Mouse (Mus musculus) midbrain, embryonic 10.5 days (tissue): ENCODE data around the gene Nqo1. TPM values are rescaled to one million over a fixed set of nuclear protein-coding genes. Genes with fewer than 3 reads are reported as not detected.

Source experiments
- DNase-seq: peaks from one replicate; pipeline ENCODE4 v3.0.0-alpha.2; 2017; ENCODE audit warnings: low spot score
- H3K27ac ChIP-seq: fragments of 300-500 bp; sonication (generic); replicated peaks from 2 replicates; pipeline ENCODE4 v1.5.1; 2016; ENCODE audit warnings: mild to moderate bottlenecking
- H3K27me3 ChIP-seq: fragments of 300-500 bp; sonication (generic); 2 replicates; pipeline ENCODE4 v1.6.1; 2016; ENCODE audit warnings: low read depth, mild to moderate bottlenecking; ENCODE audit not compliant: poor library complexity, severe bottlenecking
- H3K36me3 ChIP-seq: fragments of 300-500 bp; sonication (generic); 2 replicates; pipeline ENCODE4 v1.6.1; 2016; ENCODE audit warnings: mild to moderate bottlenecking, moderate library complexity
- H3K4me1 ChIP-seq: fragments of 300-500 bp; sonication (generic); 2 replicates; pipeline ENCODE4 v1.6.1; 2016
- H3K4me3 ChIP-seq: fragments of 300-500 bp; sonication (generic); 2 replicates; pipeline ENCODE4 v1.5.1; 2016; ENCODE audit warnings: mild to moderate bottlenecking, moderate library complexity
- H3K9me3 ChIP-seq: fragments of 300-500 bp; sonication (generic); replicated peaks from 2 replicates; pipeline ENCODE4 v1.6.1; 2016; ENCODE audit warnings: mild to moderate bottlenecking
- WGBS: fragments of 180-500 bp; shearing (Covaris S2); methylation state at CpG from one replicate; pipeline ENCODE4 v1.1.7; 2016; 5-methylcytosine and 5-hydroxymethylcytosine counted together
- polyA plus RNA-seq: library from polyadenylated mRNA; unstranded; fragments of >200 nt; fragmentation: Nextera tagmentation; extraction: Ambion mirVana; gene quantifications from 2 replicates; pipeline ENCODE4 v1.2.1, GENCODE M21; 2016

Nqo1 gene
- polyA plus RNA-seq, 1 experiment from 2014 or later, result 7.3 TPM

DNA sequence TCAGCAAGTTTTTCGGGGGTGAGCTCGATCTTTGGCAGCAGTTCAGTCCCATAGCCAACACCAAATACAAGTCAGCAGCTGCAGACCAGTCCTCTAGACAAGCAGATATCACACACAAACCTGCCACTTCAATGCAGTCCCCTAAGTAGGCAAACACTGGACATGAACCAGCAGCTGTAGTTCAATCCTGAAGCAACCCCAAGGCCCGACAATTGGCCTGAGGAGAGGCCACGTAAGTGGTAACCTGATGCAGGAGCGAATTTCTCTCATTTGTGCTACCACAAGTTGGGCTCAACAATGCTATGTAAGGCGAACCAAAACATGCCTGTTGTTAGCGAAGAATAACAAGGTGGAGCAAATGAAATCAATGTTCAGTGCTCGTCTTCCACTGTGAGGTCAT lies 22.3 kb downstream of the Nqo1 start:
- 89% methylated on average over 8 of the region's 8 CpGs for WGBS
- no peak overlapping the region for H3K27ac ChIP-seq
- no peak for DNase-seq
- H3K9me3 ChIP-seq, result no peaks in the 10 kb centered on the region
- H3K4me1 ChIP-seq, result no peaks in the 10 kb centered on the region
- no peak overlapping the region for H3K4me3 ChIP-seq
- peaks cover 28% of the 10 kb centered on the region for H3K36me3 ChIP-seq
- H3K27me3 ChIP-seq, result no peaks in the 10 kb centered on the region

DNA sequence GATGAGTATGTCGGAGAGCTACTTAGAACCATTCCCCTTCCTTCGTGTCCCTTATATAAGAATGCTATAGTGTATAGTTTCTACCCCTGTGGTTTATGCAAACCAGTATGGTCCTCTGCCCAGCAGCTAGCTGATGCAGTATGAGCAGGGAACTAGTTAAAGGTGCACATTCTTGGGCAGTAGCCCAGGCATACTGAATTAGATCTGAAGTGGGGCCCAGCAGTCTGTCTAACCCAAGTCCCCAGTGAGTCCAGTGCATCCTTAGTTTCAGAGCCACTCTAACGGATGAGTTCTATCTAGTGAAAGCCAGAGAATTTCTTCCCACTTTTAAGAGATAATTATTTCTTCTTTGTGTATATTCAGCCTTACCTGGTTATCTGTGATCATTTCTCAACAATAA lies 25.7 kb downstream of the Nqo1 start:
- Histone ChIP-seq H3K9me3 (no peaks in the 10 kb centered on the region), H3K4me1 (no peaks in the 10 kb centered on the region), H3K4me3 (no peak overlapping the region), H3K27me3 (no peaks in the 10 kb centered on the region), H3K27ac (no peak overlapping the region), H3K36me3 (peaks cover 32% of the 10 kb centered on the region)
- WGBS, result 95% methylated on average over 3 of the region's 3 CpGs
- no peak for DNase-seq

DNA sequence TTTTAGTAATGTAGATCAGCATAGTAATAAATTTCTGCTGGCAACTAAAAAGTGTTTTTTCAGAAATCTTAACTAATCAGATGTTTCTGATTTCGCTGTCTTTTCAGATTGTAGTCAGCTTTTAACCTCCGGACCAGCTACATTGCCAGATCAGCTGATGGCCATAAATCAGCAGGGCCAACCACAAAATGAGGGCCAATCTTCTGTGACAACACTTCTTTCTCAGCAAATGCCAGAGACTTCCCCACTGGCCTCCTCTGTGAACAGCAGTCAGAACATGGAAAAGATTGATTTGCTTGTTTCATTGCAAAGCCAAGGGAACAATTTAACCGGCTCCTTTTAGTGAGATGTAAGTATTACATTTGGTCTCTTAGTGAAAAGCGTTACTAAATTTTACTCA lies 32.7 kb downstream of the Nqo1 start:
- H3K27me3 ChIP-seq, result no peaks in the 10 kb centered on the region
- H3K4me3 ChIP-seq, result no peak overlapping the region
- H3K36me3 ChIP-seq, result peaks cover 72% of the 10 kb centered on the region
- DNase-seq, result no peak
- no peaks in the 10 kb centered on the region for H3K4me1 ChIP-seq
- no peaks in the 10 kb centered on the region for H3K9me3 ChIP-seq
- H3K27ac ChIP-seq, result no peak overlapping the region
- WGBS, result 97% methylated on average over 4 of the region's 4 CpGs

Other genes with a start within 250 kb of the Nqo1 start
- gene Nfat5, start 109.7 kb downstream of the Nqo1 start, polyA plus RNA-seq, result 7.8 and 8.2 TPM in 2 replicates
- 89.7 and 91.4 TPM in 2 replicates for gene Nob1, start 21.8 kb upstream of the Nqo1 start, polyA plus RNA-seq
- 54.4 and 61.8 TPM in 2 replicates for gene Wwp2, start 33.2 kb upstream of the Nqo1 start, polyA plus RNA-seq
- gene Psmd7, start 185.3 kb upstream of the Nqo1 start, polyA plus RNA-seq, result 327 and 337 TPM in 2 replicates